Mouse (Mus musculus) heart, embryonic 13.5 days (tissue): ENCODE results near the gene Irf2. TPM values are rescaled to one million over a fixed set of nuclear protein-coding genes. Genes with fewer than 3 reads are reported as not detected.

Experiments
- ATAC-seq: fragments of 200-750 bp; cut with Nextera tagmentation; 2 replicates; pipeline ENCODE4 v1.8.0; 2017; ENCODE audit warnings: moderate TSS enrichment; ENCODE audit not compliant: insufficient number of reproducible peaks, low FRiP score, low TSS enrichment; ENCODE audit errors: extremely low read depth
- H3K27ac ChIP-seq: fragments of 300-500 bp; sonication (generic); replicated peaks from 2 replicates; pipeline ENCODE4 v1.5.1; 2015; ENCODE audit warnings: moderate library complexity, mild to moderate bottlenecking, inconsistent platforms
- H3K27me3 ChIP-seq: fragments of 300-500 bp; sonication (generic); replicated peaks from 2 replicates; pipeline ENCODE4 v1.6.1; 2015; ENCODE audit warnings: mild to moderate bottlenecking, inconsistent platforms
- H3K36me3 ChIP-seq: fragments of 300-500 bp; sonication (generic); 2 replicates; pipeline ENCODE4 v1.6.1; 2015; ENCODE audit warnings: mild to moderate bottlenecking, inconsistent platforms
- H3K4me1 ChIP-seq: fragments of 300-500 bp; sonication (generic); 2 replicates; pipeline ENCODE4 v1.6.1; 2015; ENCODE audit warnings: inconsistent platforms
- H3K4me2 ChIP-seq: fragments of 300-500 bp; sonication (generic); 2 replicates; pipeline ENCODE4 v1.6.1; 2015; ENCODE audit warnings: inconsistent platforms, mild to moderate bottlenecking, moderate library complexity
- H3K4me3 ChIP-seq: fragments of 300-500 bp; sonication (generic); 2 replicates; pipeline ENCODE4 v1.5.1; 2015; ENCODE audit warnings: moderate library complexity, mild to moderate bottlenecking, inconsistent platforms
- H3K9ac ChIP-seq: fragments of 300-500 bp; sonication (generic); 2 replicates; pipeline ENCODE4 v1.6.1; 2015; ENCODE audit warnings: inconsistent platforms, mild to moderate bottlenecking, moderate library complexity
- H3K9me3 ChIP-seq: fragments of 300-500 bp; sonication (generic); 2 replicates; pipeline ENCODE4 v1.6.1; 2016; ENCODE audit warnings: inconsistent platforms
- WGBS: fragments of 180-500 bp; shearing (Covaris S2); methylation state at CpG from one replicate; pipeline ENCODE4 v1.1.7; 2015; ENCODE audit warnings: mixed read lengths; 5-methylcytosine and 5-hydroxymethylcytosine counted together
- polyA plus RNA-seq: library from polyadenylated mRNA; unstranded; fragments of >200 nt; fragmentation: Nextera tagmentation; extraction: Ambion mirVana; gene quantifications from 2 replicates; pipeline ENCODE4 v1.2.1, GENCODE M21; 2015

Gene Irf2
- polyA plus RNA-seq, 1 experiment from 2014 or later, result 10.8 TPM

GRCm38 (mm10) chr8:46711496-46711895, 28.0 kb upstream of the Irf2 start:
- H3K36me3 ChIP-seq, result no peaks in the 10 kb centered on the region
- H3K4me3 ChIP-seq, result no peak overlapping the region
- peaks cover 25% of the 10 kb centered on the region for H3K4me1 ChIP-seq
- H3K9me3 ChIP-seq, result no peaks in the 10 kb centered on the region
- no peak overlapping the region for H3K9ac ChIP-seq
- no peak for ATAC-seq
- no peak overlapping the region for H3K27ac ChIP-seq
- H3K4me2 ChIP-seq, result no peak overlapping the region
- 25% methylated on average over 1 of the region's 2 CpGs for WGBS
- H3K27me3 ChIP-seq, result 0 out of 2 replicates have a peak, but pooled peaks cover 3% of the 10 kb centered on the region

GRCm38 (mm10) chr8:46713178-46713577, 26.4 kb upstream of the Irf2 start:
- WGBS, result 84% methylated on average over 11 of the region's 11 CpGs
- H3K4me3 ChIP-seq, result no peak overlapping the region
- no peak overlapping the region for H3K9ac ChIP-seq
- 0 out of 2 replicates have a peak, but pooled peaks cover 3% of the 10 kb centered on the region for H3K27me3 ChIP-seq
- no peaks in the 10 kb centered on the region for H3K9me3 ChIP-seq
- H3K36me3 ChIP-seq, result no peaks in the 10 kb centered on the region
- H3K4me2 ChIP-seq, result no peak overlapping the region
- no peak for ATAC-seq
- no peak overlapping the region for H3K27ac ChIP-seq
- H3K4me1 ChIP-seq, result peaks cover 36% of the 10 kb centered on the region

GRCm38 (mm10) chr8:46713844-46714243, 25.7 kb upstream of the Irf2 start:
- H3K4me3 ChIP-seq, result no peak overlapping the region
- H3K27ac ChIP-seq, result no peak overlapping the region
- H3K4me2 ChIP-seq, result no peak overlapping the region
- 55% methylated on average over 6 of the region's 6 CpGs for WGBS
- H3K36me3 ChIP-seq, result no peaks in the 10 kb centered on the region
- no peak overlapping the region for H3K9ac ChIP-seq
- H3K4me1 ChIP-seq, result peaks cover 36% of the 10 kb centered on the region
- H3K9me3 ChIP-seq, result no peaks in the 10 kb centered on the region
- H3K27me3 ChIP-seq, result 0 out of 2 replicates have a peak, but pooled peaks cover 3% of the 10 kb centered on the region
- no peak for ATAC-seq

GRCm38 (mm10) chr8:46714400-46714799, 25.1 kb upstream of the Irf2 start:
- Histone ChIP-seq H3K9me3 (no peaks in the 10 kb centered on the region), H3K9ac (no peak overlapping the region), H3K36me3 (no peaks in the 10 kb centered on the region), H3K4me1 (peaks cover 36% of the 10 kb centered on the region), H3K27me3 (0 out of 2 replicates have a peak, but pooled peaks cover 3% of the 10 kb centered on the region), H3K4me2 (no peak overlapping the region), H3K27ac (no peak overlapping the region), H3K4me3 (no peak overlapping the region)
- WGBS, result 51% methylated on average over 3 of the region's 3 CpGs
- no peak for ATAC-seq

GRCm38 (mm10) chr8:46716477-46716876, 23.1 kb upstream of the Irf2 start:
- Histone ChIP-seq H3K27me3 (0 out of 2 replicates have a peak, but pooled peaks cover 3% of the 10 kb centered on the region), H3K9me3 (no peaks in the 10 kb centered on the region), H3K36me3 (no peaks in the 10 kb centered on the region), H3K4me1 (peaks cover 36% of the 10 kb centered on the region), H3K9ac (no peak overlapping the region), H3K4me3 (no peak overlapping the region), H3K4me2 (no peak overlapping the region), H3K27ac (no peak overlapping the region)
- ATAC-seq, result no peak
- WGBS, result 48% methylated on average over 11 of the region's 11 CpGs

GRCm38 (mm10) chr8:46717170-46717569, 22.4 kb upstream of the Irf2 start:
- peaks cover 33% of the 10 kb centered on the region for H3K4me1 ChIP-seq
- no peak for ATAC-seq
- H3K27ac ChIP-seq, result no peak overlapping the region

GRCm38 (mm10) chr8:46718301-46718700, 21.2 kb upstream of the Irf2 start:
- 71% methylated on average over 8 of the region's 8 CpGs for WGBS
- H3K27ac ChIP-seq, result no peak overlapping the region
- H3K4me2 ChIP-seq, result no peak overlapping the region
- H3K9me3 ChIP-seq, result no peaks in the 10 kb centered on the region
- no peaks in the 10 kb centered on the region for H3K36me3 ChIP-seq
- no peak overlapping the region for H3K9ac ChIP-seq
- H3K27me3 ChIP-seq, result 0 out of 2 replicates have a peak, but pooled peaks cover 3% of the 10 kb centered on the region
- ATAC-seq, result no peak
- peaks cover 22% of the 10 kb centered on the region for H3K4me1 ChIP-seq
- H3K4me3 ChIP-seq, result no peak overlapping the region

More at GRCm38 (mm10) chr8:46717170-46717569, 22.4 kb upstream of the Irf2 start:
- Histone ChIP-seq H3K36me3 (no peaks in the 10 kb centered on the region), H3K9me3 (no peaks in the 10 kb centered on the region), H3K4me3 (no peak overlapping the region), H3K9ac (no peak overlapping the region), H3K4me2 (no peak overlapping the region), H3K27me3 (0 out of 2 replicates have a peak, but pooled peaks cover 3% of the 10 kb centered on the region)
- WGBS, result 42% methylated on average over 6 of the region's 6 CpGs

- Histone ChIP-seq H3K4me3 (no peak overlapping the region), H3K4me2 (no peak overlapping the region), H3K4me1 (peaks cover 18% of the 10 kb centered on the region), H3K27ac (no peak overlapping the region), H3K36me3 (no peaks in the 10 kb centered on the region), H3K9ac (no peak overlapping the region), H3K9me3 (no peaks in the 10 kb centered on the region), H3K27me3 (0 out of 2 replicates have a peak, but pooled peaks cover 3% of the 10 kb centered on the region)
- WGBS, result 69% methylated on average over 5 of the region's 5 CpGs
- no peak for ATAC-seq
Observed at GRCm38 (mm10) chr8:46718747-46719146, 20.8 kb upstream of the Irf2 start.

GRCm38 (mm10) chr8:46720656-46721055, 18.9 kb upstream of the Irf2 start:
- Histone ChIP-seq H3K4me3 (no peak overlapping the region), H3K9me3 (no peaks in the 10 kb centered on the region), H3K4me1 (peaks cover 15% of the 10 kb centered on the region), H3K27me3 (no peaks in the 10 kb centered on the region), H3K27ac (no peak overlapping the region), H3K36me3 (no peaks in the 10 kb centered on the region), H3K4me2 (no peak overlapping the region), H3K9ac (no peak overlapping the region)
- no peak for ATAC-seq
- 53% methylated on average over 4 of the region's 4 CpGs for WGBS

- Histone ChIP-seq H3K4me3 (no peak overlapping the region), H3K27me3 (no peaks in the 10 kb centered on the region), H3K9me3 (no peaks in the 10 kb centered on the region), H3K36me3 (no peaks in the 10 kb centered on the region), H3K9ac (no peak overlapping the region), H3K4me1 (peaks cover 13% of the 10 kb centered on the region), H3K4me2 (no peak overlapping the region), H3K27ac (no peak overlapping the region)
- ATAC-seq, result no peak
- WGBS, result 74% methylated on average over 11 of the region's 11 CpGs
Observed at GRCm38 (mm10) chr8:46721065-46721845, 18.3 kb upstream of the Irf2 start.

GRCm38 (mm10) chr8:46722536-46722935, 17.0 kb upstream of the Irf2 start:
- no peak for ATAC-seq
- no peaks in the 10 kb centered on the region for H3K9me3 ChIP-seq
- H3K36me3 ChIP-seq, result no peaks in the 10 kb centered on the region
- H3K4me3 ChIP-seq, result no peak overlapping the region
- peaks cover 1% of the 10 kb centered on the region for H3K4me1 ChIP-seq
- no peaks in the 10 kb centered on the region for H3K27me3 ChIP-seq
- no peak overlapping the region for H3K4me2 ChIP-seq
- no peak overlapping the region for H3K9ac ChIP-seq
- H3K27ac ChIP-seq, result no peak overlapping the region
- 19% methylated on average over 2 of the region's 2 CpGs for WGBS

GRCm38 (mm10) chr8:46726383-46726782, 13.1 kb upstream of the Irf2 start:
- ATAC-seq, result no peak
- WGBS, result 80% methylated on average over 2 of the region's 2 CpGs
- Histone ChIP-seq H3K4me3 (no peak overlapping the region), H3K4me1 (no peaks in the 10 kb centered on the region), H3K27me3 (no peaks in the 10 kb centered on the region), H3K27ac (no peak overlapping the region), H3K9me3 (no peaks in the 10 kb centered on the region), H3K9ac (no peak overlapping the region), H3K4me2 (no peak overlapping the region), H3K36me3 (no peaks in the 10 kb centered on the region)
